Mouse (Mus musculus): ENCODE results near the gene Gm4553. TPM values are rescaled to one million over a fixed set of nuclear protein-coding genes. Genes with fewer than 3 reads are reported as not detected.
"Not testable (repeated sequence)": the region's sequence is repeated elsewhere in the genome, so short reads cannot be mapped to it uniquely, and the experiment has no call there.

The Gm4553 gene
- total RNA-seq, 4 experiments from 2014 or later = not detected

DNA sequence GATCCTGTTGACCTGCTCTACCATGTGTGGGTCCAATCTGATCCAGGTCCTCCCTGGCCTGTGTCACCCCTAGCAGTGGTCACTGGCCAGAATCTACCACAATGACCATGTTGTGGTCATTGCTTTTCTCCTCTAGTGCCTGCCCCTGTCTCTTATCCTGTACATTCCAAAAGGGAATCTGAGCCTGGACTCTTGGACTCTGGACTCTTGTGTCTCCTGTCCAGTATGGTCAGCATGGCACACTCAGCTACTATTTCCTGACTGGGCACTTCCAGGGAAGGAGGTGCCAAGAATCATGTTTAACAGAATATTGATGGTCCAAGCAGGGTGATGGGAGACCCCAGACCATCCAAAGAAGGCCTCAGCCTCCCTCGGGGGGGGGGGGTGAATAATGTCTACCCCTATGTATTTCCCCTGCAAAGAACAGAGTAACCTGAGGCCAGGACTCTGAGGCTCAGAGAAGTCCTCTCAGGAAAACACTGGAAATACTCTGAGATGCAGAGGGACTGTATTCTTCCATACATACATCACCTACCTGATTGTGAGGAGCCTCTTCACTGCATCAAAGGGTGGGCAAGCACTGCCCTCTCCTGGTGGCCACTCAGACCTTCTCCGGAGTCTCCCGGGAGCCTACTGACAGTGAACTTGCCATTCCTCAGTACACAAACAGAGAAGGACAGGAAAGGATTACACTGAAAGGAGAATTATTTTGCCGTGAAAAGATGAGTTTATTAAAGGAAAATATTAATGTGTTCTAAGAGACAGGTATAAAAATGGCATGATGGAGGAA, 31.1 kb downstream of the Gm4553 start:
- DNase-seq = no peak

DNA sequence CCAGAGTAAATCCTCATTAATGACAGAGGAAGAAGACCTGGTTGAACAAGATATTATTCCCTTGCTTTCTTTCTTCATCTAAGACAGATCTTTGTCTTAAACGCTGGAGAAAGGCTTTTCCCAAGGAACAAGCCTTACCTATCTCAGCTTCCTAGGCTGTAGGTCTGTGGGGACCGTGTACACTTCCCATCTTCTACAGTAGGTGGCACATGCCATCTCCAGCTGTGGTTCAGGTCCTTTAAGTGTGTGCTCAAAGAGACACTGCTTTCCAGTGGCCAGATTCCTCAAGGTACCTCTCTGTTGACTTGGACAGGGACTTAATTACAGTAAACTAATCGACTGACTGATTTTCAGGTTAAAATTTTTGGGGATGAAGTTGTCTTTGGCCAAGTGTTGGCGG, 36.7 kb downstream of the Gm4553 start:
- no peak for DNase-seq

GRCm38 (mm10) chr7:142120629-142121028, 44.9 kb downstream of the Gm4553 start, which contains the start of gene Gm45618:
Gene Gm45618, minus strand, starts transcription at chr7:142120729.
- DNase-seq = not testable (repeated sequence)

GRCm38 (mm10) chr7:142119632-142120031, 45.9 kb downstream of the Gm4553 start:
- no peak for DNase-seq

Other genes starting within 250 kb of the Gm4553 start
- 10 to 100 TPM; 59.9 to 67.9 (median 62.6) TPM for gene Tollip, start 247.2 kb downstream of the Gm4553 start, total RNA-seq (2022)
- gene Brsk2, start 216.0 kb downstream of the Gm4553 start, total RNA-seq (2022) = 1 to 10 TPM; 2.0 to 4.1 (median 3.6) TPM
- gene Mob2, start 104.7 kb downstream of the Gm4553 start, total RNA-seq (2022) = 10 to 100 TPM; 52.8 to 65.8 (median 57.6) TPM
- 10 to 100 TPM in 3 of 4 experiments, 1 to 10 TPM in 1; 4.6 to 18.1 (median 14.3) TPM for gene Dusp8, start 69.9 kb downstream of the Gm4553 start, total RNA-seq (2022)
- gene Gm45618, start 45.0 kb downstream of the Gm4553 start, total RNA-seq (2022) = not detected
- not detected for gene Gm39115, start 29.7 kb downstream of the Gm4553 start, total RNA-seq (2022)
- gene Gm45337, start 21.1 kb downstream of the Gm4553 start, total RNA-seq (2022) = not detected
- not detected for gene Gm29735, start 8.6 kb downstream of the Gm4553 start, total RNA-seq (2022)
- not detected for gene Krtap5-2, start 10.3 kb upstream of the Gm4553 start, total RNA-seq (2022)
- gene Gm10153, start 24.6 kb upstream of the Gm4553 start, total RNA-seq (2022) = not detected
- gene Krtap5-3, start 35.6 kb upstream of the Gm4553 start, total RNA-seq (2022) = not detected
- not detected for gene Gm7579, start 46.1 kb upstream of the Gm4553 start, total RNA-seq (2022)
- gene Krtap5-5, start 64.2 kb upstream of the Gm4553 start, total RNA-seq (2022) = not detected
- gene Gm40460, start 75.3 kb upstream of the Gm4553 start, total RNA-seq (2022) = not detected
- gene Gm2431, start 92.6 kb upstream of the Gm4553 start, total RNA-seq (2022) = not detected
- gene Gm4559, start 108.6 kb upstream of the Gm4553 start, total RNA-seq (2022) = not detected
- gene Krtap5-1, start 131.4 kb upstream of the Gm4553 start, total RNA-seq (2022) = not detected
- gene Krtap5-4, start 137.8 kb upstream of the Gm4553 start, total RNA-seq (2022) = not detected
- gene Ifitm10, start 208.0 kb upstream of the Gm4553 start, total RNA-seq (2022) = 1 to 10 TPM; 2.7 to 7.8 (median 5.3) TPM
- gene Gm49369, start 216.9 kb upstream of the Gm4553 start, total RNA-seq (2022) = 10 to 100 TPM in 3 of 4 experiments, 1 to 10 TPM in 1; 9.0 to 16.1 (median 11.0) TPM
- 1,000 to 10,000 TPM in 2 of 4 experiments, 100 to 1,000 TPM in 2; 808 to 1,559 (median 1,212) TPM for gene Ctsd, start 222.3 kb upstream of the Gm4553 start, total RNA-seq (2022)